Mouse (Mus musculus) bone marrow, adult 2 months (tissue): ENCODE results near the gene Acsl6. TPM values are rescaled to one million over a fixed set of nuclear protein-coding genes. Genes with fewer than 3 reads are reported as not detected.
"Not testable (repeated sequence)": the region's sequence is repeated elsewhere in the genome, so short reads cannot be mapped to it uniquely, and the experiment has no call there.

Experiments
- H3K27ac ChIP-seq: fragments of 200-500 bp; 2 replicates; pipeline ENCODE4 v1.5.1; 2012; ENCODE audit warnings: low read depth, mild to moderate bottlenecking, control low read depth, inconsistent platforms, low read length; ENCODE audit not compliant: control insufficient read depth, poor library complexity, insufficient read depth
- H3K4me1 ChIP-seq: fragments of 200-500 bp; 2 replicates; pipeline ENCODE4 v1.6.1; 2011; ENCODE audit warnings: low read length; ENCODE audit not compliant: control insufficient read depth, insufficient read depth
- H3K4me3 ChIP-seq: fragments of 200-500 bp; replicated peaks from 2 replicates; pipeline ENCODE3; 2011; ENCODE audit warnings: mild to moderate bottlenecking, low read depth, low read length, control low read depth; ENCODE audit not compliant: control insufficient read depth
- CTCF ChIP-seq: fragments of 200-500 bp; IDR thresholded peaks from 2 replicates; pipeline ENCODE4 v1.5.1; 2011; ENCODE audit warnings: low read length, control low read depth; ENCODE audit not compliant: control insufficient read depth, insufficient read depth
- POLR2A ChIP-seq: fragments of 200-500 bp; IDR thresholded peaks from 2 replicates; pipeline ENCODE4 v1.6.1; 2011; ENCODE audit warnings: low read depth, mild to moderate bottlenecking, control low read depth, low read length, borderline replicate concordance; ENCODE audit not compliant: control insufficient read depth
- WGBS: fragments of 180-500 bp; shearing (Covaris S2); methylation state at CpG from one replicate; pipeline ENCODE4 v1.1.7; 2018; 5-methylcytosine and 5-hydroxymethylcytosine counted together
- polyA plus RNA-seq: library from polyadenylated mRNA; stranded (reverse); fragments of >200 nt; gene quantifications from 2 replicates; pipeline ENCODE4 v1.2.4, GENCODE M21; 2011; ENCODE audit warnings: low replicate concordance; ENCODE audit not compliant: missing spikeins, insufficient read depth, insufficient read length

Gene Acsl6
- polyA plus RNA-seq, 1 experiment = 4.1 TPM

- no peak overlapping the region for H3K4me3 ChIP-seq
Measured at GRCm38 (mm10) chr11:54287821-54288453, 15.7 kb upstream of the Acsl6 start.

GRCm38 (mm10) chr11:54292163-54292562, 11.4 kb upstream of the Acsl6 start:
- Histone ChIP-seq H3K4me1 (no peaks in the 10 kb centered on the region; the same call in 1 of the 2 replicates), H3K4me3 (no peak overlapping the region), H3K27ac (no peak overlapping the region)
- 75% methylated on average over 2 of the region's 2 CpGs for WGBS
- no peak for TF ChIP-seq POLR2A
- no peak for TF ChIP-seq CTCF

More at GRCm38 (mm10) chr11:54287821-54288453, 15.7 kb upstream of the Acsl6 start:
- no peak overlapping the region for H3K27ac ChIP-seq
- TF ChIP-seq CTCF (no peak), POLR2A (no peak)
- H3K4me1 ChIP-seq = no peaks in the 10 kb centered on the region; the same call in 1 of the 2 replicates
- WGBS = 49% methylated on average over 8 of the region's 8 CpGs

- TF ChIP-seq CTCF (no peak), POLR2A (no peak)
- no peaks in the 10 kb centered on the region; the same call in 1 of the 2 replicates for H3K4me1 ChIP-seq
- H3K27ac ChIP-seq = no peak overlapping the region
- WGBS = 66% methylated on average over 12 of the region's 12 CpGs
- no peak overlapping the region for H3K4me3 ChIP-seq
Measured at GRCm38 (mm10) chr11:54293980-54294807, 9.4 kb upstream of the Acsl6 start.

GRCm38 (mm10) chr11:54295971-54296370, 7.6 kb upstream of the Acsl6 start:
- TF ChIP-seq POLR2A = no peak
- TF ChIP-seq CTCF = no peak
- Histone ChIP-seq H3K4me3 (no peak overlapping the region), H3K4me1 (no peaks in the 10 kb centered on the region; the same call in 1 of the 2 replicates)

GRCm38 (mm10) chr11:54296734-54297133, 6.9 kb upstream of the Acsl6 start:
- H3K4me1 ChIP-seq = no peaks in the 10 kb centered on the region; the same call in 1 of the 2 replicates
- no peak overlapping the region for H3K4me3 ChIP-seq
- TF ChIP-seq POLR2A (no peak), CTCF (no peak)
- H3K27ac ChIP-seq = no peak overlapping the region
- WGBS = 95% methylated on average over 1 of the region's 1 CpGs

More at GRCm38 (mm10) chr11:54295971-54296370, 7.6 kb upstream of the Acsl6 start:
- WGBS = 75% methylated on average over 4 of the region's 4 CpGs
- no peak overlapping the region for H3K27ac ChIP-seq

- not testable (repeated sequence) for H3K4me1 ChIP-seq, H3K4me3 ChIP-seq, H3K27ac ChIP-seq
- 78% methylated on average over 2 of the region's 2 CpGs for WGBS
Measured at GRCm38 (mm10) chr11:54297471-54297870, 6.1 kb upstream of the Acsl6 start.

GRCm38 (mm10) chr11:54298777-54299176, 4.8 kb upstream of the Acsl6 start:
- no peak overlapping the region for H3K27ac ChIP-seq
- no peaks in the 10 kb centered on the region; the same call in 1 of the 2 replicates for H3K4me1 ChIP-seq
- H3K4me3 ChIP-seq = no peak overlapping the region
- TF ChIP-seq CTCF (no peak), POLR2A (no peak)

GRCm38 (mm10) chr11:54301994-54302393, 1.6 kb upstream of the Acsl6 start:
- 81% methylated on average over 8 of the region's 8 CpGs for WGBS
- Histone ChIP-seq H3K4me1 (no peaks in the 10 kb centered on the region), H3K27ac (no peak overlapping the region), H3K4me3 (no peak overlapping the region)
- TF ChIP-seq POLR2A = no peak
- TF ChIP-seq CTCF = no peak

GRCm38 (mm10) chr11:54302606-54303005, 992 bp upstream of the Acsl6 start:
- WGBS = 79% methylated on average over 3 of the region's 3 CpGs
- Histone ChIP-seq H3K4me1 (no peaks in the 10 kb centered on the region), H3K27ac (no peak overlapping the region), H3K4me3 (no peak overlapping the region)
- TF ChIP-seq CTCF (no peak), POLR2A (no peak)
